Mouse (Mus musculus) large intestine, adult 2 months (tissue): ENCODE measurements around the gene Rcl1. TPM values are rescaled to one million over a fixed set of nuclear protein-coding genes. Genes with fewer than 3 reads are reported as not detected.

Experiments used
- polyA plus RNA-seq: library from polyadenylated mRNA; depleted of rRNA; stranded (reverse); fragments of >200 nt; gene quantifications from 2 replicates; pipeline ENCODE4 v1.2.3, GENCODE M21; 2012; rRNA removed

Rcl1 gene
- polyA plus RNA-seq, 1 experiment: 17.5 TPM

Other genes with a start within 250 kb of the Rcl1 start
- 13.8 and 17.9 TPM in 2 replicates for gene Plpp6, start 137.4 kb upstream of the Rcl1 start, polyA plus RNA-seq
- 0.27 and 0.84 TPM in 2 replicates for gene 4430402I18Rik, start 133.6 kb upstream of the Rcl1 start, polyA plus RNA-seq
- 5.3 and 7.6 TPM in 2 replicates for gene Cdc37l1, start 111.0 kb upstream of the Rcl1 start, polyA plus RNA-seq
- 65.6 and 102 TPM in 2 replicates for gene Ak3, start 53.4 kb upstream of the Rcl1 start, polyA plus RNA-seq
- 8.5 and 16.9 TPM in 2 replicates for gene Jak2, start 150.5 kb downstream of the Rcl1 start, polyA plus RNA-seq
- 17.1 and 26.8 TPM in 2 replicates for gene Insl6, start 224.0 kb downstream of the Rcl1 start, polyA plus RNA-seq
- not detected in 2 replicates for gene Rln1, start 233.3 kb downstream of the Rcl1 start, polyA plus RNA-seq